Mouse (Mus musculus) heart, embryonic 10.5 days (tissue): ENCODE measurements around the gene Mcts2. TPM values are rescaled to one million over a fixed set of nuclear protein-coding genes. Genes with fewer than 3 reads are reported as not detected.

ENCODE experiments used
- DNase-seq: peaks from one replicate; pipeline ENCODE4 v3.0.0-alpha.2; 2017; ENCODE audit warnings: low spot score
- H3K27ac ChIP-seq: fragments of 300-500 bp; sonication (generic); 2 replicates; pipeline ENCODE4 v1.5.1; 2016; ENCODE audit warnings: mild to moderate bottlenecking
- H3K27me3 ChIP-seq: fragments of 300-500 bp; sonication (generic); 2 replicates; pipeline ENCODE4 v1.6.1; 2016; ENCODE audit warnings: mild to moderate bottlenecking; ENCODE audit not compliant: poor library complexity, insufficient read depth, severe bottlenecking
- H3K36me3 ChIP-seq: fragments of 300-500 bp; sonication (generic); 2 replicates; pipeline ENCODE4 v1.6.1; 2016; ENCODE audit warnings: mild to moderate bottlenecking, moderate library complexity
- H3K4me1 ChIP-seq: fragments of 300-500 bp; sonication (generic); 2 replicates; pipeline ENCODE4 v1.6.1; 2016; ENCODE audit warnings: mild to moderate bottlenecking
- H3K4me3 ChIP-seq: fragments of 300-500 bp; sonication (generic); 2 replicates; pipeline ENCODE4 v1.5.1; 2016; ENCODE audit warnings: mild to moderate bottlenecking, moderate library complexity
- H3K9me3 ChIP-seq: fragments of 300-500 bp; sonication (generic); 2 replicates; pipeline ENCODE4 v1.6.1; 2016; ENCODE audit warnings: mild to moderate bottlenecking, moderate library complexity
- WGBS: fragments of 180-500 bp; shearing (Covaris S2); methylation state at CpG from one replicate; pipeline ENCODE4 v1.1.7; 2016; 5-methylcytosine and 5-hydroxymethylcytosine counted together
- polyA plus RNA-seq: library from polyadenylated mRNA; unstranded; fragments of >200 nt; fragmentation: Nextera tagmentation; extraction: Ambion mirVana; gene quantifications from 2 replicates; pipeline ENCODE4 v1.2.1, GENCODE M21; 2016

Gene Mcts2
- polyA plus RNA-seq, 1 experiment from 2014 or later, result 33.2 TPM

- Histone ChIP-seq H3K4me1 (peaks cover 29% of the 10 kb centered on the region), H3K27me3 (no peaks in the 10 kb centered on the region), H3K9me3 (no peaks in the 10 kb centered on the region), H3K27ac (no peak overlapping the region), H3K4me3 (no peak overlapping the region), H3K36me3 (peaks cover 52% of the 10 kb centered on the region)
- no peak for DNase-seq
- 75% methylated on average over 7 of the region's 7 CpGs for WGBS
These were observed 7.9 kb downstream of the Mcts2 start for GRCm38 (mm10) chr2:152694708-152695107.

- Histone ChIP-seq H3K4me3 (no peak overlapping the region), H3K27ac (peak overlapping the region; percentile 82), H3K27me3 (no peaks in the 10 kb centered on the region), H3K4me1 (peaks cover 35% of the 10 kb centered on the region), H3K36me3 (peaks cover 59% of the 10 kb centered on the region), H3K9me3 (no peaks in the 10 kb centered on the region)
- no peak for DNase-seq
- 70% methylated on average over 10 of the region's 10 CpGs for WGBS
These were observed 9.2 kb downstream of the Mcts2 start for GRCm38 (mm10) chr2:152696016-152696415.

DNA sequence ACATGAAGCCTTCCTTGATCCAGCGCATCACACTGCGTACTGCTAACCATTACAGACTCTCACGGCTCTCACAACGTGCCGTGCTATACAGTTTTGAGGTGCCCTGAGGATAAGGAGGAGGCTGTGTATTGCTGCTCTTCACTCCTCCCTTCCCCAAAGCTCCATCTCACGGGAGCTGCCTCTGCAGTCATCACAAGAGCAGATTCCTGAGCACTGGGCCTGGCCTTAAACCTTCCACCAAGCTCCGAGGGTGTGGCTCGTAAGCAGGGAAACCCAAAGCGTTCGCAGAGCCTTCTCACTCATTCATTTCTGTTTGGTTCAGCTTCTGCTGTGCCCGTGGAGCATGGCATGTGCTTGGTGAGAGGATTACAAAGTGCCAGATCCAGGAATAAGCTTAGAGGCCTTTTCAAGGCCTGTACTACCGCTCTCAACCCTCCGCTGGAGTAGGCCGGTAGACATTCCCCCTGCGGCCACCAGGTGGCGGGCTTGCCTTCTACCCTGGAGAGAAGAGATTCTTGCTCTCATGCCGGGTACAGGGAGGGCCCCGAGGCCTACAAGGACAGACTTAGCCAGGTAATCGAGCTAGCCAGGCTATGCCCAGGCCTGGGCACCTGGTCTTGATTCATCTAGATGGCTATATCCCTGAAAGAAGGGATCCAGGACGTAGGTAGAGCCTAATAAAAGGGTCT is 9.8 kb downstream of the Mcts2 start:
- 47% methylated on average over 20 of the region's 20 CpGs for WGBS
- H3K27ac ChIP-seq, result peak overlapping the region; percentile 82
- peaks cover 35% of the 10 kb centered on the region for H3K4me1 ChIP-seq
- DNase-seq, result peak; percentile 93
- H3K9me3 ChIP-seq, result no peaks in the 10 kb centered on the region
- H3K36me3 ChIP-seq, result peaks cover 65% of the 10 kb centered on the region
- no peaks in the 10 kb centered on the region for H3K27me3 ChIP-seq
- H3K4me3 ChIP-seq, result no peak overlapping the region; the same call in 1 of the 2 replicates

- H3K9me3 ChIP-seq, result no peaks in the 10 kb centered on the region
These were observed 13.3 kb downstream of the Mcts2 start for GRCm38 (mm10) chr2:152700138-152700537.

GRCm38 (mm10) chr2:152700725-152701124 is 13.9 kb downstream of the Mcts2 start:
- H3K4me1 ChIP-seq, result peaks cover 30% of the 10 kb centered on the region
- no peak overlapping the region for H3K4me3 ChIP-seq
- 88% methylated on average over 8 of the region's 8 CpGs for WGBS
- no peak overlapping the region for H3K27ac ChIP-seq
- no peaks in the 10 kb centered on the region for H3K27me3 ChIP-seq
- DNase-seq, result no peak
- no peaks in the 10 kb centered on the region for H3K9me3 ChIP-seq
- peaks cover 95% of the 10 kb centered on the region for H3K36me3 ChIP-seq

More at GRCm38 (mm10) chr2:152700138-152700537, 13.3 kb downstream of the Mcts2 start:
- 94% methylated on average over 10 of the region's 10 CpGs for WGBS
- 0 out of 2 replicates have a peak overlapping the region, but pooled peaks have one; percentile 12 for H3K27ac ChIP-seq
- no peak overlapping the region for H3K4me3 ChIP-seq
- H3K36me3 ChIP-seq, result peaks cover 95% of the 10 kb centered on the region
- H3K4me1 ChIP-seq, result peaks cover 26% of the 10 kb centered on the region
- DNase-seq, result no peak
- H3K27me3 ChIP-seq, result no peaks in the 10 kb centered on the region

GRCm38 (mm10) chr2:152703596-152704255 is 16.9 kb downstream of the Mcts2 start:
- whole genome bisulfite sequencing, result 91% methylated on average over 21 of the region's 21 CpGs
- no peak overlapping the region for H3K27ac ChIP-seq
- H3K9me3 ChIP-seq, result no peaks in the 10 kb centered on the region

GRCm38 (mm10) chr2:152704256-152704605 is 17.4 kb downstream of the Mcts2 start:
- 89% methylated on average over 5 of the region's 5 CpGs for WGBS
- DNase-seq, result no peak
- Histone ChIP-seq H3K9me3 (no peaks in the 10 kb centered on the region), H3K36me3 (peaks cover 72% of the 10 kb centered on the region), H3K4me1 (peaks cover 46% of the 10 kb centered on the region), H3K27me3 (no peaks in the 10 kb centered on the region), H3K27ac (peak overlapping the region; percentile 96; the same call in 1 of the 2 replicates), H3K4me3 (no peak overlapping the region)

More at GRCm38 (mm10) chr2:152703596-152704255, 16.9 kb downstream of the Mcts2 start:
- peaks cover 77% of the 10 kb centered on the region for H3K36me3 ChIP-seq
- H3K4me1 ChIP-seq, result peaks cover 51% of the 10 kb centered on the region
- H3K27me3 ChIP-seq, result no peaks in the 10 kb centered on the region
- DNase-seq, result no peak
- H3K4me3 ChIP-seq, result no peak overlapping the region

DNA sequence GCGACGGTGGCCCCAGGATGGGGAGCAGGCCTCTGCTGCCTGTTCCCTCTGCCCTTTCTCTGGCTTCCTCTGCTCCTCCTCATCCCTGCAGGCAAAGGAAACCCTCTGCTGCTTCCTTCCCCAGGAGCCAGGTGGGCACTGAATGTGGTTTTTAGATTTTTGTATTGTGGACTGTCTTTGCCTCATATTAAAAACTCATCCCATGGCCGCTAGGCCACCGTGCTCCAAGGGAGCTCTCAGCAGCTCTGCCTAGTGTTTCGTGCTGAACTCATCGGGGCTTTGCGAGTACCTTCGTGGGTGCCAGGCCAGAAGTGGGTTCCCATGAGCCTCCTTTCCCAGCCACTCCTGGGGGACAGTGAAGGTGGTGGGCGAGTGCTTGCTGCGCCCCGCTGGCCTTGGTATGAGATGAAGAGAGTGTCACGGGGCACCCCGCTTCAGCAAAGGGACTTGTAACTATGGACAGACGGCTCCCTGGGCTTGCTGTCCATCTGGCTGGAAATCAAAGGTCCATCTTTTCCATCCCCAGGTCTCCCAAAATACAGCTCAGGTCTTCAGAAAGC is 18.1 kb downstream of the Mcts2 start:
- H3K4me1 ChIP-seq, result peaks cover 39% of the 10 kb centered on the region
- H3K4me3 ChIP-seq, result no peak overlapping the region
- peaks cover 65% of the 10 kb centered on the region for H3K36me3 ChIP-seq
- H3K27me3 ChIP-seq, result no peaks in the 10 kb centered on the region
- WGBS, result 88% methylated on average over 14 of the region's 14 CpGs
- H3K27ac ChIP-seq, result peak overlapping the region; percentile 96
- no peak for DNase-seq
- no peaks in the 10 kb centered on the region for H3K9me3 ChIP-seq

DNA sequence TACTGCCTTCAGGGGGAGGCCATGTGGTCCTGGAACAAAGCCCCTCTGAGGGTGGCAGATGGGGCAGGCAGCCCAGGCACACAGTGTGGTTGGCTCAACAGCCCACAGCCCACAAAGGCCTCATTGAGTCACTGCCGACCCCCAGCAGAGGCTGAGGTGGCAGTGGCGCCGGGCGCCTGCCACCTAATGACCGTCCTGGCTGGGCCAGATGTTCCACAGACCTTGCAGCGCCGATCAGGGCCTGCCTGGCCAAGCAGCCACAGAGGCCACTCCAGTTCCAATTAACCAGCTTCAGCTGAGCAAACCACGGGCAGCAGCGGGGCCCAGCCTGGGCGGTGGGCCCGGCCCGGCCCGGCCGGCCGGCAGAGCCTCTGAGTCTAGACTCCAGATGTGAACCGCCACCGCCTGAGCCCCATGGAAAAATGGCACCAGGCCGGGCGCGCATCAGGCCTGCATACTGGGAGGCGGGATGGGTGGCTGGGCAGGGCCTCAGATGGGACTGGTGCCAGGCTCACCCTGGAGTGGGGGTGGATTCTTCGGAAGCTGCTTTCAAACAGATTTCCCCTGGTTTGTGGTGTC is 19.2 kb downstream of the Mcts2 start:
- Histone ChIP-seq H3K36me3 (peaks cover 56% of the 10 kb centered on the region), H3K27ac (peak overlapping the region; percentile 96), H3K4me3 (no peak overlapping the region), H3K9me3 (no peaks in the 10 kb centered on the region), H3K27me3 (no peaks in the 10 kb centered on the region), H3K4me1 (peaks cover 38% of the 10 kb centered on the region)
- DNase-seq, result no peak
- WGBS, result 83% methylated on average over 22 of the region's 22 CpGs

DNA sequence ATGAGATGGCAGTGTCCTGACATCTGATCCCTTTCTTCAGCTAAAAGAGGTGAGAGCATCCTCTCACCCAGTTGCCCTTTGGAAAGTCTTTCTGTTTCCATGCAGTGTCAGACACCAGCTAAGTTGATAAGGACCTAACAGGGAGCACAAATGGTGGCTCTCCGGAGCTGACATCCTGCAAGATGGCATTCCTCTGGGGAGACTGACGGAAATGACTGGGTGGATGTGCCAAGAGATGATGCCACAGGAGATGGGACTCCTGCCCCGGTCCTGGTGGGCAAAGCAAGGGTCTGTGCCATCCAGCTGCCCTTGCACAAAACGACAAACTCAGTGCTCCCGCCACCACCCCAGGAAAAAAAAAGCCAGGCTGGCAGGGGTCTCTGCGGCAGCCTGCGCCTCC is 20.4 kb downstream of the Mcts2 start:
- no peak for DNase-seq
- WGBS, result 10% methylated on average over 7 of the region's 7 CpGs
- Histone ChIP-seq H3K4me1 (peaks cover 38% of the 10 kb centered on the region), H3K4me3 (peak overlapping the region; percentile 68), H3K27me3 (no peaks in the 10 kb centered on the region), H3K9me3 (no peaks in the 10 kb centered on the region), H3K27ac (peak overlapping the region; percentile 96), H3K36me3 (peaks cover 45% of the 10 kb centered on the region)

DNA sequence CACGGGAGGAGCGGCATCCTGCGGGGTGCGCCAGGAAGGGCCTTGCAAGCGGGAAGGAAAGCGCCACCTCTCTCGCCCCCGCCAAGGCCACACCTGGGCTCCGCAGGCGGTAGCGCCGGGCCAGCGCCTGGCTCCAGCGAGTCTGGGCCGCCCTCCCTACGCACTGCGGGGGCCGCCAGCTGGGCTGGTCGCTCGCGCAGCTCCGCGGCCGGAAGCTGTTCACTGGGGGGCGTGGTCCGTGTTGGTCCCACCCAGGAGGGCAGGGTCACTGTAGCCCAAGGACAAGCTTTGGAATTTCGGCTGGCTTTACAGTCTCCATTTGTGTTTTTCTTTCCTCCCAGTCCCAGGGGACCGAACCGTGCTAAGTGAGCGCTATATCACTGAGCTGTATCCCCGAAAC is 20.8 kb downstream of the Mcts2 start:
- Histone ChIP-seq H3K9me3 (no peaks in the 10 kb centered on the region), H3K4me1 (peaks cover 38% of the 10 kb centered on the region), H3K4me3 (peak overlapping the region; percentile 68), H3K27ac (peak overlapping the region; percentile 96), H3K36me3 (peaks cover 40% of the 10 kb centered on the region), H3K27me3 (no peaks in the 10 kb centered on the region)
- DNase-seq, result peak; percentile 96
- WGBS, result 1% methylated on average over 30 of the region's 31 CpGs

GRCm38 (mm10) chr2:152709066-152709465 is 22.2 kb downstream of the Mcts2 start:
- H3K9me3 ChIP-seq, result no peaks in the 10 kb centered on the region
- no peaks in the 10 kb centered on the region for H3K27me3 ChIP-seq
- peaks cover 26% of the 10 kb centered on the region for H3K36me3 ChIP-seq
- DNase-seq, result no peak
- H3K4me1 ChIP-seq, result peaks cover 38% of the 10 kb centered on the region
- no peak overlapping the region; the same call in 1 of the 2 replicates for H3K27ac ChIP-seq
- no peak overlapping the region for H3K4me3 ChIP-seq
- 85% methylated on average over 5 of the region's 5 CpGs for WGBS

- no peak overlapping the region for H3K27ac ChIP-seq
- no peaks in the 10 kb centered on the region for H3K36me3 ChIP-seq
- peaks cover 6% of the 10 kb centered on the region for H3K4me1 ChIP-seq
- no peak overlapping the region for H3K4me3 ChIP-seq
- H3K9me3 ChIP-seq, result no peaks in the 10 kb centered on the region
- WGBS, result 68% methylated on average over 6 of the region's 6 CpGs
- DNase-seq, result no peak
- H3K27me3 ChIP-seq, result no peaks in the 10 kb centered on the region
These were observed 29.5 kb downstream of the Mcts2 start for GRCm38 (mm10) chr2:152716241-152716772.
